Mouse (Mus musculus) thymus, adult 2 months (tissue): ENCODE data around the gene Ripply3.

Experiments used
- CTCF ChIP-seq: fragments of 200-500 bp; IDR thresholded peaks from 2 replicates; pipeline ENCODE4 v1.5.1; 2012; ENCODE audit warnings: mild to moderate bottlenecking, control low read depth, low read length, moderate library complexity, borderline replicate concordance; ENCODE audit not compliant: control insufficient read depth, poor library complexity, insufficient read depth; ENCODE audit errors: extremely low read depth
- POLR2A ChIP-seq: fragments of 200-500 bp; IDR thresholded peaks from 2 replicates; pipeline ENCODE4 v1.6.1; 2012; ENCODE audit warnings: mild to moderate bottlenecking, low read length, control low read depth, moderate library complexity; ENCODE audit not compliant: control insufficient read depth, poor library complexity, insufficient read depth; ENCODE audit errors: extremely low read depth

DNA sequence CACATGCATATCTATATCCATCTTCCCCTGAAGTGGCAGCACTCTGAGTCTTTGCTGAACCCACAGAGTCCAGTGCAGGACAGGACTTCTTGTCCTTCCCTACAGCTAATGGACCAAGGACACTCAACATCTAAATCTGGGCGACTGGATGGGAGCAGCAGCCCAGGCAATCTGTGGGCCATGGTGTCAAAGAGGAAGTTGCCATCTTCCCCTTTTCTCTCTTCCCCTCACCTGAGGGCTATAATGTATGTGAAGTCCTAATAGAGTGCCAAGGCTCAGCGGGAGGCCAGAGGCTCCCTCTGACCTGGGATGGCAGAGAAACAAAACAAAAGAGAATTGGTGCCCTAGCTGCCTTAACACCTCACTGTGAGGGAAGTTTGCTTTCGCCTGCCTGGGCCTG is 44.2 kb upstream of the Ripply3 start:
- no peak for TF ChIP-seq POLR2A
- TF ChIP-seq CTCF = no peak
